In the genomic region with DNA sequence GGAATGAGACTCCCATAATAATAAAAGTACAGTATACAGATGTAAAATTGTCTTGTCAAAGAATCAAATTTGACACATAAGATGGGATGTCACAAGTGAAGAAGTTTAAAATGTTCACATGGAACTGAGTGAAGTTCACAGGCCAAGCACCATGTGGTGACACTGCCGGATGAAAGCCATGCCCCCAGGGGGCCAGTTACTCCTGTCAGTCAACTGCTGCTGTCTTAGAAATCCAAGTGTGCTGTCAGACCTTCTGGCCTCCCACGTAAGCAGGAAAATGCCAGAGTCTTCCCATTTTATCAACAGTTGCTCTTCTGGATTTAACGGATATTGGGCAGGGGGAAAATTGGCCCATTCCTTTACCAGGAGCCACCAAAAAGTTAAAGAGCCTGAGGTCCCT, we compare ENCODE assay signal across 25 mouse cellular contexts.
DNase-seq lines count a peak whose midpoint lies in the region; ATAC-seq lines count a peak whose summit lies in the region.
"Had no signal": no experiment of that assay in that cellular context is flagged by ENCODE, and none has a peak within 500 bp of the region (broad histone marks: within the 10 kb centered on the region; RNA-seq: fewer than 3 reads in every experiment).

No protein-coding gene starts in this region.

- ATAC-seq in hindbrain, embryonic 16.5 days = no peak
- no peak for ATAC-seq in neural tube, embryonic 11.5 days (ENCODE audit: insufficient read depth, low FRiP score, low TSS enrichment)
- no peak for ATAC-seq in neural tube, embryonic 15.5 days (ENCODE audit: low FRiP score)
- ATAC-seq: activated CD4-positive, CD25-positive, alpha-beta regulatory T cell, adult 4 months; forebrain, postnatal 0 days; inflammation-experienced regulatory T-cells, adult 6 months; Patski had no signal

- no peaks in the 10 kb centered on the region for H3K27me3 ChIP-seq in hindbrain, embryonic 10.5 days (ENCODE audit: insufficient read depth, poor library complexity, severe bottlenecking)
- H3K27me3 ChIP-seq in hindbrain, embryonic 16.5 days (replicated peaks; ENCODE audit: control insufficient read depth, insufficient read depth, low read length) = no peaks in the 10 kb centered on the region
- H3K27me3 ChIP-seq in neural tube, embryonic 11.5 days (ENCODE audit: control insufficient read depth, insufficient read depth, low read length) = no peaks in the 10 kb centered on the region
- no peaks in the 10 kb centered on the region for H3K27me3 ChIP-seq in neural tube, embryonic 15.5 days (replicated peaks)
- no peaks in the 10 kb centered on the region for H3K27me3 ChIP-seq in embryonic facial prominence, embryonic 10.5 days (replicated peaks; ENCODE audit: low read depth, poor library complexity, severe bottlenecking)
- H3K27me3 ChIP-seq: CH12.LX; embryonic facial prominence, embryonic 12.5 days; hindbrain, embryonic 12.5 days; neural tube, embryonic 13.5 days; Patski had no signal

- no peak overlapping the region for H3K4me3 ChIP-seq in hindbrain, embryonic 10.5 days
- no peak overlapping the region for H3K4me3 ChIP-seq in hindbrain, embryonic 16.5 days (ENCODE audit: low read length)
- H3K4me3 ChIP-seq in neural tube, embryonic 11.5 days (ENCODE audit: low read depth, low read length) = no peak overlapping the region
- H3K4me3 ChIP-seq in neural tube, embryonic 15.5 days (replicated peaks) = no peak overlapping the region
- H3K4me3 ChIP-seq in embryonic facial prominence, embryonic 10.5 days = no peak overlapping the region
- H3K4me3 ChIP-seq: embryonic facial prominence, embryonic 12.5 days; hindbrain, embryonic 12.5 days; neural tube, embryonic 13.5 days had no signal

- peaks cover 19% of the 10 kb centered on the region; the same call in 1 of the 2 replicates for H3K36me3 ChIP-seq in hindbrain, embryonic 10.5 days
- H3K36me3 ChIP-seq in hindbrain, embryonic 16.5 days (ENCODE audit: control insufficient read depth, insufficient read depth, low read length) = no peaks in the 10 kb centered on the region
- H3K36me3 ChIP-seq in neural tube, embryonic 11.5 days (ENCODE audit: control insufficient read depth, insufficient read depth, low read length) = no peaks in the 10 kb centered on the region
- no peaks in the 10 kb centered on the region for H3K36me3 ChIP-seq in neural tube, embryonic 15.5 days
- H3K36me3 ChIP-seq in embryonic facial prominence, embryonic 10.5 days (replicated peaks) = peaks cover 10% of the 10 kb centered on the region; the same call in 1 of the 2 replicates
- H3K36me3 ChIP-seq: embryonic facial prominence, embryonic 12.5 days; G1E; hindbrain, embryonic 12.5 days; neural tube, embryonic 13.5 days had no signal

- no peak overlapping the region for H3K9ac ChIP-seq in hindbrain, embryonic 16.5 days (ENCODE audit: low read depth, low read length)
- no peak overlapping the region for H3K9ac ChIP-seq in neural tube, embryonic 11.5 days (ENCODE audit: low read length)
- H3K9ac ChIP-seq in neural tube, embryonic 15.5 days (replicated peaks) = no peak overlapping the region
- H3K9ac ChIP-seq: embryonic facial prominence, embryonic 12.5 days; forebrain, postnatal 0 days; hindbrain, embryonic 12.5 days; neural tube, embryonic 13.5 days had no signal

- DNase-seq in hindbrain, embryonic 10.5 days (ENCODE audit: low spot score) = peak; percentile 63
- peak; percentile 33 for DNase-seq in neural tube, embryonic 11.5 days (ENCODE audit: low spot score)
- peak; percentile 48 for DNase-seq in embryonic facial prominence, embryonic 10.5 days (ENCODE audit: low spot score)
- no peak for DNase-seq in layer of hippocampus, adult 9-10 months (ENCODE audit: low spot score)
- no peak for DNase-seq in cerebellum, adult 11-12 months
- DNase-seq: adrenal gland, adult 8-10 months; B cell, adult 2 months; cerebellum, adult 2 months; cerebellum, postnatal 36 days; forebrain, postnatal 0 days; gastrocnemius, postnatal 14 days; kidney, adult 18-20 months; kidney, postnatal 4 days; lung, postnatal 4 days; thymus, adult 18-20 months had no signal

- H3K9me3 ChIP-seq in hindbrain, embryonic 10.5 days = no peaks in the 10 kb centered on the region
- no peaks in the 10 kb centered on the region for H3K9me3 ChIP-seq in hindbrain, embryonic 16.5 days (ENCODE audit: control insufficient read depth, low read length)
- H3K9me3 ChIP-seq in neural tube, embryonic 11.5 days (ENCODE audit: control insufficient read depth, low read length) = no peaks in the 10 kb centered on the region
- H3K9me3 ChIP-seq in neural tube, embryonic 15.5 days (replicated peaks) = no peaks in the 10 kb centered on the region
- no peaks in the 10 kb centered on the region for H3K9me3 ChIP-seq in embryonic facial prominence, embryonic 10.5 days
- H3K9me3 ChIP-seq: embryonic facial prominence, embryonic 12.5 days; G1E; hindbrain, embryonic 12.5 days; neural tube, embryonic 13.5 days had no signal

- H3K27ac ChIP-seq in hindbrain, embryonic 10.5 days = no peak overlapping the region
- H3K27ac ChIP-seq in hindbrain, embryonic 16.5 days (ENCODE audit: low read depth, low read length) = no peak overlapping the region
- no peak overlapping the region for H3K27ac ChIP-seq in neural tube, embryonic 11.5 days (ENCODE audit: low read depth, low read length)
- H3K27ac ChIP-seq in neural tube, embryonic 15.5 days (replicated peaks) = no peak overlapping the region
- no peak overlapping the region for H3K27ac ChIP-seq in embryonic facial prominence, embryonic 10.5 days (replicated peaks)
- H3K27ac ChIP-seq: embryonic facial prominence, embryonic 12.5 days; hindbrain, embryonic 12.5 days; neural tube, embryonic 13.5 days had no signal

- H3K4me2 ChIP-seq in hindbrain, embryonic 16.5 days (ENCODE audit: low read length) = no peak overlapping the region
- no peak overlapping the region for H3K4me2 ChIP-seq in neural tube, embryonic 11.5 days (ENCODE audit: low read depth)
- no peak overlapping the region for H3K4me2 ChIP-seq in neural tube, embryonic 15.5 days
- H3K4me2 ChIP-seq: embryonic facial prominence, embryonic 12.5 days; hindbrain, embryonic 12.5 days; neural tube, embryonic 13.5 days had no signal

- H3K4me1 ChIP-seq in hindbrain, embryonic 10.5 days (replicated peaks) = peaks cover 38% of the 10 kb centered on the region
- H3K4me1 ChIP-seq in hindbrain, embryonic 16.5 days (ENCODE audit: control insufficient read depth, insufficient read depth, low read depth, low read length) = no peaks in the 10 kb centered on the region
- H3K4me1 ChIP-seq in neural tube, embryonic 11.5 days (ENCODE audit: control insufficient read depth, insufficient read depth, low read length) = no peaks in the 10 kb centered on the region
- H3K4me1 ChIP-seq in neural tube, embryonic 15.5 days = peaks cover 10% of the 10 kb centered on the region; the same call in 1 of the 2 replicates
- peaks cover 38% of the 10 kb centered on the region for H3K4me1 ChIP-seq in embryonic facial prominence, embryonic 10.5 days

- WGBS in hindbrain, embryonic 10.5 days = 13% methylated on average over 3 of the region's 3 CpGs
- WGBS in hindbrain, embryonic 16.5 days = 21% methylated on average over 3 of the region's 3 CpGs
- 33% methylated on average over 3 of the region's 3 CpGs for WGBS in neural tube, embryonic 11.5 days
- WGBS in neural tube, embryonic 15.5 days = 43% methylated on average over 3 of the region's 3 CpGs
- 17% methylated on average over 3 of the region's 3 CpGs for WGBS in embryonic facial prominence, embryonic 10.5 days

Comparison
In these comparisons a context has a peak if more than half of its experiments do, and no peak if none do; other contexts are left out.
1. DNase-seq: peak in hindbrain, embryonic 10.5 days (single experiment), neural tube, embryonic 11.5 days (single experiment) and embryonic facial prominence, embryonic 10.5 days (single experiment); none in layer of hippocampus, adult 9-10 months (single experiment) and cerebellum, adult 11-12 months (single experiment).